Mouse (Mus musculus) heart, embryonic 11.5 days (tissue): ENCODE measurements around the gene Pcbp4. TPM values are rescaled to one million over a fixed set of nuclear protein-coding genes. Genes with fewer than 3 reads are reported as not detected.

ENCODE experiments used
- ATAC-seq: fragments of 200-750 bp; cut with Nextera tagmentation; replicated peaks from 2 replicates; pipeline ENCODE4 v1.8.0; 2017; ENCODE audit warnings: moderate library complexity; ENCODE audit not compliant: insufficient number of reproducible peaks, low FRiP score, low TSS enrichment
- H3K27ac ChIP-seq: fragments of 300-500 bp; sonication (generic); 2 replicates; pipeline ENCODE4 v1.5.1; 2014; ENCODE audit warnings: mild to moderate bottlenecking, low read depth, low read length
- H3K27me3 ChIP-seq: fragments of 300-500 bp; sonication (generic); 2 replicates; pipeline ENCODE4 v1.6.1; 2014; ENCODE audit warnings: mild to moderate bottlenecking, low read length, mixed read lengths; ENCODE audit not compliant: control insufficient read depth, insufficient read depth
- H3K36me3 ChIP-seq: fragments of 300-500 bp; sonication (generic); 2 replicates; pipeline ENCODE4 v1.6.1; 2014; ENCODE audit warnings: mild to moderate bottlenecking, low read length, moderate library complexity, mixed read lengths; ENCODE audit not compliant: control insufficient read depth, insufficient read depth
- H3K4me1 ChIP-seq: fragments of 300-500 bp; sonication (generic); 2 replicates; pipeline ENCODE4 v1.6.1; 2014; ENCODE audit warnings: low read length; ENCODE audit not compliant: control insufficient read depth, insufficient read depth
- H3K4me2 ChIP-seq: fragments of 300-500 bp; sonication (generic); 2 replicates; pipeline ENCODE4 v1.6.1; 2014; ENCODE audit warnings: mild to moderate bottlenecking, moderate library complexity
- H3K4me3 ChIP-seq: fragments of 300-500 bp; sonication (generic); 2 replicates; pipeline ENCODE4 v1.5.1; 2014; ENCODE audit warnings: low read depth, low read length
- H3K9ac ChIP-seq: fragments of 300-500 bp; sonication (generic); 2 replicates; pipeline ENCODE4 v1.6.1; 2014; ENCODE audit warnings: mild to moderate bottlenecking, low read depth, low read length, moderate library complexity
- H3K9me3 ChIP-seq: fragments of 300-500 bp; sonication (generic); replicated peaks from 2 replicates; pipeline ENCODE4 v1.6.1; 2016; ENCODE audit warnings: low read length; ENCODE audit not compliant: control insufficient read depth
- WGBS: fragments of 180-500 bp; shearing (Covaris S2); extraction: QIAGEN DNeasy Blood & Tissue Kit; methylation state at CpG from one replicate; pipeline ENCODE4 v1.1.7; 2014; ENCODE audit not compliant: insufficient replicate concordance; 5-methylcytosine and 5-hydroxymethylcytosine counted together
- polyA plus RNA-seq: library from polyadenylated mRNA; unstranded; fragments of >200 nt; fragmentation: Nextera tagmentation; extraction: Ambion mirVana; gene quantifications from 2 replicates; pipeline ENCODE4 v1.2.1, GENCODE M21; 2014

Gene Pcbp4
- polyA plus RNA-seq, 1 experiment from 2014 or later = 80.4 TPM

DNA sequence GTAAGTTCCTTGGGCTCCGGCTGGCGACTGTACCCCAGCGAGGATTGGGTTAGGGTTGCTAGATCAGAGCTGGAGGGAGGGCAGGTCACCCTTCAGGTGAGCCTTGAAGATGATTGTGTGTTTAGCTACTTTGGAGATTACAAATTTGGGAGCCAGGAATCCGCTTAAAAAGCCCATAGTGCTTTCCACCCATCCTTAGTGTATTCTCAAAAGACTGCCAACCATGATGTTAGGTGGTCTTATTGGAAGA, 23.2 kb upstream of the Pcbp4 start:
- Histone ChIP-seq H3K4me3 (peak overlapping the region; percentile 74), H3K36me3 (peaks cover 18% of the 10 kb centered on the region), H3K27ac (peak overlapping the region; percentile 96), H3K27me3 (no peaks in the 10 kb centered on the region), H3K9me3 (no peaks in the 10 kb centered on the region), H3K4me1 (peaks cover 10% of the 10 kb centered on the region), H3K4me2 (peak overlapping the region; percentile 84), H3K9ac (peak overlapping the region; percentile 90)
- WGBS = 3% methylated on average over 4 of the region's 4 CpGs
- no peak for ATAC-seq

DNA sequence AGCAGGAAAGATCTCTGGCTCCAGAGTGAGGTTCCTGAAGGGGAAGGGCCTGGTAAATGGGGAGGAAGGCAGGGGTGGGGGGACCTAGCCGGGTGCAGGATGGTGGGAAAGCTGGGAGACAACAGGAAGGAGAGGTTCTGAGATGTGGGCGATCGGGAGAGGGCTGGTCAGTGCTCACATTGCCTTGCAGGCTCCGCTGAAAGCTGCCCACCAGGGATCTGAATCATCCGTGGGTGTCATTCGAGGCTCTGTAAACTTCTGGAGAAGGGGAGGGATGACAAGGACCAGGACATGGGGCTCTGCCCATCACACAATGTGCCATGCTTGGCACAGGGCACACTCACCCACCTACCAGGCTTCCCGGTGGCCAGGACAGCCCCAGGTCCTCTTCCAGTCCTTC, 19.7 kb upstream of the Pcbp4 start:
- no peak overlapping the region for H3K9ac ChIP-seq
- no peak overlapping the region for H3K27ac ChIP-seq

DNA sequence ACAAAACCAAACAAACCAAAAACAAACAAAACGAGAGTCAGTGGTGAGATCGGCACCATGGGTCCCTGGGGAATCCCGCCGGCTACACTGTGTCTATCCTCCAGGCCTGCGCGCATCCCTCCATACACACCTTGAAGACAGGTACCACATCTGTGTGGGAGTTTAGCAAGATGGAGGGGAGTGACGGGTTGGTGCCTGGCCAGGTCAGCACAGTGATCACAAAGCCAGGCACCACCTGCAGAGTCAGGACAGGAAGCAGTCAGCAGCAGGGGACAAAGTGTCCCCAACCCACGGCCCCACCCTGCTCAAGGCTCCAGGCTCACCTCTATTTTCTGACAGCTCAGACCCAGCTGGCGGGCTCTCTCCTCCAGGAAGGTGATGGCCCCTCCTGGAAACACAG, 16.5 kb upstream of the Pcbp4 start:
- 75% methylated on average over 9 of the region's 9 CpGs for WGBS
- H3K4me2 ChIP-seq = no peak overlapping the region
- H3K27me3 ChIP-seq = no peaks in the 10 kb centered on the region
- H3K4me1 ChIP-seq = peaks cover 21% of the 10 kb centered on the region
- ATAC-seq = no peak
- no peak overlapping the region for H3K9ac ChIP-seq
- H3K9me3 ChIP-seq = no peaks in the 10 kb centered on the region
- H3K4me3 ChIP-seq = no peak overlapping the region
- peaks cover 11% of the 10 kb centered on the region for H3K36me3 ChIP-seq
- H3K27ac ChIP-seq = no peak overlapping the region

More for the DNA sequence above, 19.7 kb upstream of the Pcbp4 start:
- Histone ChIP-seq H3K4me1 (peaks cover 22% of the 10 kb centered on the region), H3K4me2 (no peak overlapping the region), H3K27me3 (no peaks in the 10 kb centered on the region), H3K36me3 (peaks cover 18% of the 10 kb centered on the region), H3K9me3 (no peaks in the 10 kb centered on the region), H3K4me3 (no peak overlapping the region)
- ATAC-seq = no peak
- WGBS = 63% methylated on average over 7 of the region's 7 CpGs

GRCm38 (mm10) chr9:106442680-106443079, 10.4 kb upstream of the Pcbp4 start:
- no peaks in the 10 kb centered on the region for H3K9me3 ChIP-seq

GRCm38 (mm10) chr9:106444836-106445235, 8.3 kb upstream of the Pcbp4 start:
- Histone ChIP-seq H3K9me3 (no peaks in the 10 kb centered on the region), H3K36me3 (no peaks in the 10 kb centered on the region), H3K9ac (no peak overlapping the region), H3K27me3 (no peaks in the 10 kb centered on the region), H3K4me2 (no peak overlapping the region), H3K4me1 (peaks cover 13% of the 10 kb centered on the region), H3K27ac (no peak overlapping the region), H3K4me3 (no peak overlapping the region)
- ATAC-seq = no peak
- 75% methylated on average over 4 of the region's 4 CpGs for WGBS

More at GRCm38 (mm10) chr9:106442680-106443079, 10.4 kb upstream of the Pcbp4 start:
- H3K9ac ChIP-seq = no peak overlapping the region
- 72% methylated on average over 5 of the region's 5 CpGs for WGBS
- H3K4me3 ChIP-seq = no peak overlapping the region
- H3K36me3 ChIP-seq = no peaks in the 10 kb centered on the region
- peaks cover 11% of the 10 kb centered on the region for H3K4me1 ChIP-seq
- no peaks in the 10 kb centered on the region for H3K27me3 ChIP-seq
- no peak overlapping the region for H3K27ac ChIP-seq
- H3K4me2 ChIP-seq = no peak overlapping the region
- ATAC-seq = no peak

DNA sequence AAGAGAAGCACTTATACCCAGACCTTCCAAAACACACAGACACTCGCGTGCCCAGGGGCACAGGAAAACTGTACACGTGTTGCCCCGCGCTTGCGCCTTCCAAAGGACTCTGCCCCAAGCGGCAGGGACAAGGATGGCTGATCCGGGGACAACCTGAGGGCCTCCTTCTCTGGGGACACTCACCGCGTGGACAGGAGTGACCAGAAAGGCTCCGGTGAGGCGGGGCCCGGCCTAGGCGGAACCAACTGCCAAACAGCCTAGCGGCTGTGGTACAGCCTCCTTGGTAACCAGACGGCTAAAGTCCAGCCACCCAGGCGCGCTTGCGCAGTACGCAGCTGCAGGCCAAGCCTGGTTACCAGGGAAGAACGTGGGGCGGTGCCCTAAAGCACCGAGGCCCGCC, 5.7 kb upstream of the Pcbp4 start, which contains the start of the genes Abhd14b and Abhd14a:
Gene Abhd14b, plus strand, starts transcription at position 112 of the 400 bp plus-strand sequence.
Gene Abhd14a, minus strand, starts transcription at position 331 of the 400 bp plus-strand sequence.
- H3K4me3 ChIP-seq = peak within 1 kb of the TSS; percentile 51
- ATAC-seq = peak; percentile 80
- peaks cover 4% of the 10 kb centered on the region for H3K27me3 ChIP-seq
- peak within 1 kb of the TSS; percentile 59 for H3K27ac ChIP-seq
- H3K4me2 ChIP-seq = peak within 1 kb of the TSS; percentile 85
- H3K9ac ChIP-seq = peak within 1 kb of the TSS; percentile 74
- H3K4me1 ChIP-seq = peaks cover 29% of the 10 kb centered on the region
- no peaks in the 10 kb centered on the region for H3K9me3 ChIP-seq
- WGBS = under 1% methylated on average over 24 of the region's 24 CpGs
- no peaks in the 10 kb centered on the region for H3K36me3 ChIP-seq

GRCm38 (mm10) chr9:106447951-106448350, 5.1 kb upstream of the Pcbp4 start:
- WGBS = 37% methylated on average over 9 of the region's 9 CpGs
- Histone ChIP-seq H3K9me3 (no peaks in the 10 kb centered on the region), H3K4me1 (peaks cover 35% of the 10 kb centered on the region), H3K27ac (peak overlapping the region; percentile 59), H3K4me3 (peak overlapping the region; percentile 51; the same call in 1 of the 2 replicates), H3K36me3 (no peaks in the 10 kb centered on the region), H3K9ac (peak overlapping the region; percentile 44; the same call in 1 of the 2 replicates), H3K27me3 (peaks cover 7% of the 10 kb centered on the region), H3K4me2 (peak overlapping the region; percentile 85)
- ATAC-seq = no peak

DNA sequence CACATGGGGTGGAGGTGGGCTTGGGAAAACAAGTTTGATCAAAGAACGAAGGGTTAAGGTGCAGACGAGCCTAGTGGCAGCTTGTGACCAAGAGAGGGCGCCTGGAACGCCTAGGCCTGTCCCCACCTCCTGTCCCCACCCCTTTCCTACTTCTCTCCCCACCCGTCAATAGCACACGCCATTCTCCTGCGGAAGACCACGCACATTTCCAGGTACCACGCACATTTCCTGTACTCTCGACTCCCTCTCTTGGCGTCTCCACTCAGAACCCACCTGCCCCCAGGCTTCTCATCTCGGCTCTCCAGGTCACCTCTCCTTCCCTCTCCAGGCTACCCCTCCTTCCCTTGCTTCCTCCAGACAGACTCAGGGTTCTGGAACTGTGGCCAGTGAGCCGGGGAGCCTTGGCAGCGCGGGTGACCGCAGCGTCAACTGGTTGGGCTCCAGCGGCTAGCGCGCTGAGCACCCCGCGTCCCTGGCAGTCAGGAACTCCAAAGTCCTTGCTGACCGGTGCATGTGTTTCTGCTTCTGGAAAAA, 4.5 kb upstream of the Pcbp4 start:
- Histone ChIP-seq H3K36me3 (no peaks in the 10 kb centered on the region), H3K4me3 (peak overlapping the region; percentile 51), H3K4me1 (peaks cover 38% of the 10 kb centered on the region), H3K4me2 (peak overlapping the region; percentile 85), H3K9ac (peak overlapping the region; percentile 44), H3K9me3 (no peaks in the 10 kb centered on the region), H3K27me3 (peaks cover 7% of the 10 kb centered on the region), H3K27ac (peak overlapping the region; percentile 59; the same call in 1 of the 2 replicates)
- WGBS = 2% methylated on average over 23 of the region's 23 CpGs
- no peak; the same call in 1 of the 2 replicates for ATAC-seq

DNA sequence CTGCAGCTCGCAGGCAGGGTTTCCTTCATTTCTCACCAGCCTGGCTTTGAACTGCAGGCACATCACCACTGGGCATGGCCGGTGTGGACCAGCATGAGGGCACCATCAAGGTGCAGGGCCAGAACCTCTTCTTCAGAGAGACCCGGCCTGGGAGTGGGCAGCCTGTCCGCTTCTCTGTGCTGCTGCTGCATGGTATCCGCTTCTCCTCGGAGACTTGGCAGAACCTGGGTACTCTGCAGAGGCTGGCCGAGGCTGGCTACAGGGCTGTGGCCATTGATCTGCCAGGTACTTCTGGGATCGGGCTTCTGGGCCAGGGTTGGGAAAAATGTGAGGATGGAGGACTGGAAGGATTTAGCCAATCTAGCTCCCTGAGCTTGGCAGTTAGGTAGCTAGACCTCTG, 3.1 kb upstream of the Pcbp4 start:
- no peaks in the 10 kb centered on the region for H3K9me3 ChIP-seq
- H3K9ac ChIP-seq = 0 out of 2 replicates have a peak overlapping the region, but pooled peaks have one; percentile 28
- H3K36me3 ChIP-seq = no peaks in the 10 kb centered on the region; the same call in 1 of the 2 replicates
- no peak overlapping the region for H3K27ac ChIP-seq
- no peak overlapping the region for H3K4me3 ChIP-seq
- peak overlapping the region; percentile 14 for H3K4me2 ChIP-seq
- 89% methylated on average over 8 of the region's 8 CpGs for WGBS
- ATAC-seq = no peak
- H3K4me1 ChIP-seq = peaks cover 43% of the 10 kb centered on the region
- H3K27me3 ChIP-seq = peaks cover 7% of the 10 kb centered on the region
